Mouse (Mus musculus) Patski (cell line): Measurements from ENCODE around the gene Tubd1. TPM values are rescaled to one million over a fixed set of nuclear protein-coding genes. Genes with fewer than 3 reads are reported as not detected.
"Not testable (repeated sequence)": the region's sequence is repeated elsewhere in the genome, so short reads cannot be mapped to it uniquely, and the experiment has no call there.

ENCODE experiments used
- ATAC-seq: fragments of 100-300 bp; one replicate; pipeline ENCODE4 v1.8.0; 2021
- CTCF ChIA-PET: fragments of 350-600 bp; sonication (Branson Sonifier 250); formaldehyde crosslinking; loops from one replicate; lab custom pipeline; 2022; ENCODE audit warnings: inconsistent platforms; lab: Charles Lee
- POLR2A ChIA-PET: fragments of 350-600 bp; sonication (Branson Sonifier 250); formaldehyde crosslinking; loops from one replicate; lab custom pipeline; 2022; ENCODE audit warnings: antibody characterized with exemption, inconsistent platforms; lab: Charles Lee
- DNase-seq: peaks from one replicate; pipeline ENCODE4 v3.0.0-alpha.2; 2011; ENCODE audit warnings: low read depth, low spot score
- H3K27me3 ChIP-seq: fragments of 371-371 bp; one replicate; pipeline ENCODE4 v1.5.1; 2021
- CTCF ChIP-seq: fragments of 100-300 bp; IDR thresholded peaks from one replicate; pipeline ENCODE4 v1.5.1; 2021
- in situ Hi-C: fragments of 300-500 bp; cut with MboI; formaldehyde crosslinking; loops from 3 replicates; pipeline ENCODE4 v1.11.1; 2018; ENCODE audit warnings: low pct_unique_long_range_greater_than_20kb, mixed read lengths
- polyA plus RNA-seq: library from polyadenylated mRNA; unstranded; gene quantifications from one replicate; pipeline ENCODE4 v1.2.3, GENCODE M21; 2021

The Tubd1 gene
- polyA plus RNA-seq, 1 experiment from 2014 or later, result 10.9 TPM

GRCm38 (mm10) chr11:86532834-86533233 lies 12.0 kb upstream of the Tubd1 start:
- in situ Hi-C loops, result no loop called here
- DNase-seq (no peak), ATAC-seq (no peak)
- POLR2A ChIA-PET, result interaction anchor here (0.7 kb wide), 1 partner anchor 9 kb away, joined by 3 read pairs; no protein-coding TSS in a partner anchor
- TF ChIP-seq CTCF, result peak; percentile 77
- no peaks in the 10 kb centered on the region for H3K27me3 ChIP-seq
- CTCF ChIA-PET, result interaction anchor here (0.7 to 1.0 kb wide), 2 partner anchors 9 to 12 kb away, joined by 3 to 4 read pairs; partner anchors contain the start of genes Rps6kb1 and Tubd1

DNA sequence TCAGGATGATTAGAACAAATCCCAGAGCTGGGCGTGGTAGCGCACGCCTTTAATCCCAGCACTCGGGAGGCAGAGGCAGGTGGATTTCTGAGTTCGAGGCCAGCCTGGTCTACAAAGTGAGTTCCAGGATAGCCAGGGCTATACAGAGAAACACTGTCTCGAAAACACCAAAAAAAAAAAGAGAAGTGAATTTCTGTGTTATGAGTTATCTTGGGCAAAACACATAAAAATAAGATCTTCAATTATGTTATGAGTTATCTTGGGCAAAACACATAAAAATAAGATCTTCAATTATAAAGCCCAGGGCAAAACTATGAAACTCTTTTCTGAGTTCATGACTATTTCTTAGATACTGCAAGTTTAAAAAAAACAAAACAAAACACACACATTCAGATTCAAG lies 11.5 kb upstream of the Tubd1 start:
- in situ Hi-C loops, DNase-seq, H3K27me3 ChIP-seq, ATAC-seq: not testable (repeated sequence)
- CTCF ChIA-PET, result interaction anchor here (0.7 to 1.0 kb wide), 2 partner anchors 8 to 11 kb away, joined by 3 to 4 read pairs; partner anchors contain the start of genes Rps6kb1 and Tubd1
- POLR2A ChIA-PET, result interaction anchor here (0.7 kb wide), 1 partner anchor 9 kb away, joined by 3 read pairs; no protein-coding TSS in a partner anchor

- POLR2A ChIA-PET, result no interaction called here
- in situ Hi-C loops, result no loop called here
- DNase-seq (no peak), ATAC-seq (no peak)
- no peak for TF ChIP-seq CTCF
- no peaks in the 10 kb centered on the region for H3K27me3 ChIP-seq
- CTCF ChIA-PET, result no interaction called here
Observed at GRCm38 (mm10) chr11:86534201-86534910, 10.4 kb upstream of the Tubd1 start.

- POLR2A ChIA-PET, result interaction anchor here (0.6 kb wide), 1 partner anchor 139 kb away, joined by 3 read pairs; no protein-coding TSS in a partner anchor
- in situ Hi-C loops, result no loop called here
- TF ChIP-seq CTCF, result no peak
Observed at GRCm38 (mm10) chr11:86538786-86539185, 6.0 kb upstream of the Tubd1 start.

GRCm38 (mm10) chr11:86539716-86540475 lies 4.9 kb upstream of the Tubd1 start:
- ATAC-seq (no peak), DNase-seq (no peak)
- H3K27me3 ChIP-seq, result no peaks in the 10 kb centered on the region
- TF ChIP-seq CTCF, result no peak
- ChIA-PET CTCF (no interaction called here), POLR2A (interaction anchor here (0.6 kb wide), 1 partner anchor 31 kb away, joined by 3 read pairs; no protein-coding TSS in a partner anchor)
- in situ Hi-C loops, result no loop called here

More at GRCm38 (mm10) chr11:86538786-86539185, 6.0 kb upstream of the Tubd1 start:
- ATAC-seq, result no peak
- no peak for DNase-seq
- H3K27me3 ChIP-seq, result no peaks in the 10 kb centered on the region
- CTCF ChIA-PET, result no interaction called here

GRCm38 (mm10) chr11:86540476-86540845 lies 4.3 kb upstream of the Tubd1 start:
- no peak for TF ChIP-seq CTCF
- no peaks in the 10 kb centered on the region for H3K27me3 ChIP-seq
- CTCF ChIA-PET, result no interaction called here
- in situ Hi-C loops, result no loop called here
- ATAC-seq (no peak), DNase-seq (no peak)
- POLR2A ChIA-PET, result no interaction called here

GRCm38 (mm10) chr11:86542851-86543250 lies 1.9 kb upstream of the Tubd1 start:
- TF ChIP-seq CTCF, result no peak
- CTCF ChIA-PET, result no interaction called here
- H3K27me3 ChIP-seq, result no peaks in the 10 kb centered on the region
- no peak for DNase-seq
- POLR2A ChIA-PET, result no interaction called here
- ATAC-seq, result no peak
- in situ Hi-C loops, result no loop called here

DNA sequence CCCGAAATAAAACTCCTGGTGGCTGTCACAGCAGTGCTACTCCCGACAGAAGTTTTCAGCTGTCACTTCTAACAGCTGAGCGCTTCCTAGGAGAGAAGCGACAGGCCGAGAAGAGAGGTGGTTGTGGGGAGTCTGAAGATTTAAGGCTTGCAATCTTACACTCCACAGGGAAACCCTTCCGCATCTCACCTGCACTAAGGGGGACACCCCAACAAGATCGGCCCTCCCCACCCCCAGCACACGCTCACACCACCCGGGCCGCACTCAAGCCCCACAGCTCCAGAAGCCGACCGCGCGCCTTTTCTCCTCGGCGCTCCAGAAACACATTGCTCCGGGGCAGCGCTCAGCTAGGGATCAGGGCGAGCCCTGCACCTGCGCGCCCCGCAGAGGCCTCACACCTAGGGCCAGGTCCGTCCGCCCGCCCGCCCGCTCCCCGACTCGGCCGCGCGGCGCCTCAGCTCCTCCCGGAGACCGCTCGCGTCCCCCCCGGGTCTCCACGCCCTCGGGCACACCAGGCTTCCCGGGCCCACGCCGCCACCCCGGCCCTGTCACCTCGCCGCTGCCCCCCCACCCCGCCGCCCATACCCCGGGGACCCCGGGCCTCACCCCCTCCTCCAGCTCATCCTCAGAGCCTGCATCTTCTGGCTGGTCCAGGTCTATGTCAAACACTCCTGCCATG lies 692 bp upstream of the Tubd1 start:
- POLR2A ChIA-PET, result interaction anchor here (0.6 to 1.6 kb wide), 3 partner anchors 23 to 41 kb away, joined by 3 to 4 read pairs (median 4); no protein-coding TSS in a partner anchor
- CTCF ChIA-PET, result interaction anchor here (1.0 to 2.8 kb wide), 3 partner anchors 11 to 109 kb away, joined by 3 to 14 read pairs (median 4); no protein-coding TSS in a partner anchor
- no peak for DNase-seq

DNA sequence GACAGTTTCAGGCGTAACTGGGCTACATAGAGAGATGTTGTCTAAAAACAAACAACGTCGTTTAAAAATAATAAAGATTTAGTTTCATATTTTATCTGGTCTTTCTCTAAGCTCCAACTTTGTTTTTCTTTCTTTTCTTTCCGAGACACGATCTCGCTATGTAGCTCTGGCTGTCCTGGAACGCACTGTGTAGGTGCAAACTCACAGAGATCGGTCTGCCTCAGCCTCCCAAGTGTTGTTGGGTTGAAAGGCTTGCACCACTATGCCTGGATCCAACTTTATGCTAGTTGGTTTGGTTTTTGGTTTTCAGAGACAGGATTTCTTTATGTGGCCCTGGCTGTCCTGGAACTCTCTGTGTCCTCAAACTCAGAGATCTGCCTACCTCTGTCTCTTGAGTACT lies 765 bp downstream of the Tubd1 start:
- in situ Hi-C loops, result no loop called here

More for the DNA sequence above, 692 bp upstream of the Tubd1 start:
- TF ChIP-seq CTCF, result no peak
- H3K27me3 ChIP-seq, result no peaks in the 10 kb centered on the region
- peak; percentile 51 for ATAC-seq
- in situ Hi-C loops, result no loop called here

DNA sequence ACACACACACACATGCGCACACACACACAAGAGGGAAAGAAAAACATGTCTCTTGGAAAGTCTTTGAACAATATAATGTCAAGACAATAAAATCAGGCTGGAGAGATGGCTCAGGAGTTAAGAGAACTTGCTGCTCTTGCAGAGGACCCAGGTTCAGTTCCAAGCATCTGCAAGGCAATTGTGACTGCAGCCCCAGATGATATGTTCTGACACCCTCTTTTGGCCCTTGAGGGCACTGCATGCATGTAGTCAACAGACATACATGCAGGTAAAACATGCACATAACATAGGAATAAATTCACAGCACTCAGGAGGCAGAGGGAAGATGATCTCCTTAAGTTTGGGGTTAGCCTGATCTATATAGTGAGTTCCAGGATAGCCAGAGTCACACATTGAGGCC lies 2.6 kb downstream of the Tubd1 start:
- ATAC-seq, result no peak
- DNase-seq, result no peak
- TF ChIP-seq CTCF, result peak; percentile 60
- POLR2A ChIA-PET, result no interaction called here
- in situ Hi-C loops, result no loop called here
- H3K27me3 ChIP-seq, result no peaks in the 10 kb centered on the region
- CTCF ChIA-PET, result interaction anchor here (1.2 to 2.2 kb wide), 3 partner anchors 13 to 106 kb away, joined by 5 to 6 read pairs (median 6); no protein-coding TSS in a partner anchor

More for the DNA sequence above, 765 bp downstream of the Tubd1 start:
- CTCF ChIA-PET, result interaction anchor here (1.4 to 2.8 kb wide), 3 partner anchors 10 to 108 kb away, joined by 3 to 14 read pairs (median 6); no protein-coding TSS in a partner anchor
- no peak for TF ChIP-seq CTCF
- DNase-seq (no peak), ATAC-seq (no peak)
- POLR2A ChIA-PET, result no interaction called here
- H3K27me3 ChIP-seq, result no peaks in the 10 kb centered on the region
